Mouse (Mus musculus): ENCODE data around the gene Rab42.

Gene Rab42

GRCm38 (mm10) chr4:132273166-132273565, 30.0 kb downstream of the Rab42 start:
- no peak for DNase-seq (ENCODE audit: low spot score in 2 of 2)

GRCm38 (mm10) chr4:132269740-132270560, 33.2 kb downstream of the Rab42 start:
- DNase-seq (ENCODE audit: low spot score in 2 of 2): peak; percentile 80 to 90

- no peak for DNase-seq (ENCODE audit: low spot score in 2 of 2)
Measured at GRCm38 (mm10) chr4:132268871-132269739, 34.1 kb downstream of the Rab42 start.

GRCm38 (mm10) chr4:132266835-132267349, 36.3 kb downstream of the Rab42 start:
- no peak for DNase-seq (ENCODE audit: low spot score in 2 of 2)

- DNase-seq (ENCODE audit: low spot score in 2 of 2): no peak
Measured at GRCm38 (mm10) chr4:132263313-132263712, 39.9 kb downstream of the Rab42 start.

- DNase-seq (ENCODE audit: low spot score in 2 of 2): no peak
Measured at GRCm38 (mm10) chr4:132262358-132262616, 40.9 kb downstream of the Rab42 start.

- peak; percentile 77 to 81 for DNase-seq (ENCODE audit: low spot score in 2 of 2)
Measured at GRCm38 (mm10) chr4:132261514-132262357, 41.4 kb downstream of the Rab42 start, which contains the start of gene Gmeb1. Gmeb1 (minus strand) TSS chr4:132261602.

- peak; percentile 42 to 65 for DNase-seq (ENCODE audit: low spot score in 2 of 2)
Measured at GRCm38 (mm10) chr4:132260404-132261379, 42.5 kb downstream of the Rab42 start.

GRCm38 (mm10) chr4:132259248-132259647, 43.9 kb downstream of the Rab42 start:
- DNase-seq (ENCODE audit: low spot score in 2 of 2): no peak

GRCm38 (mm10) chr4:132256384-132256783, 46.8 kb downstream of the Rab42 start:
- no peak for DNase-seq (ENCODE audit: low spot score in 2 of 2)

- no peak for DNase-seq (ENCODE audit: low spot score in 2 of 2)
Measured at GRCm38 (mm10) chr4:132254986-132255385, 48.2 kb downstream of the Rab42 start.

- DNase-seq (ENCODE audit: low spot score in 2 of 2): no peak
Measured at GRCm38 (mm10) chr4:132253622-132254021, 49.6 kb downstream of the Rab42 start.

- no peak for DNase-seq (ENCODE audit: low spot score in 2 of 2)
Measured at GRCm38 (mm10) chr4:132253128-132253527, 50.1 kb downstream of the Rab42 start.
